Mouse (Mus musculus): Measurements from ENCODE around the gene Dhrs7b.
"Not testable (repeated sequence)": the region's sequence is repeated elsewhere in the genome, so short reads cannot be mapped to it uniquely, and the experiment has no call there.

Gene Dhrs7b

DNA sequence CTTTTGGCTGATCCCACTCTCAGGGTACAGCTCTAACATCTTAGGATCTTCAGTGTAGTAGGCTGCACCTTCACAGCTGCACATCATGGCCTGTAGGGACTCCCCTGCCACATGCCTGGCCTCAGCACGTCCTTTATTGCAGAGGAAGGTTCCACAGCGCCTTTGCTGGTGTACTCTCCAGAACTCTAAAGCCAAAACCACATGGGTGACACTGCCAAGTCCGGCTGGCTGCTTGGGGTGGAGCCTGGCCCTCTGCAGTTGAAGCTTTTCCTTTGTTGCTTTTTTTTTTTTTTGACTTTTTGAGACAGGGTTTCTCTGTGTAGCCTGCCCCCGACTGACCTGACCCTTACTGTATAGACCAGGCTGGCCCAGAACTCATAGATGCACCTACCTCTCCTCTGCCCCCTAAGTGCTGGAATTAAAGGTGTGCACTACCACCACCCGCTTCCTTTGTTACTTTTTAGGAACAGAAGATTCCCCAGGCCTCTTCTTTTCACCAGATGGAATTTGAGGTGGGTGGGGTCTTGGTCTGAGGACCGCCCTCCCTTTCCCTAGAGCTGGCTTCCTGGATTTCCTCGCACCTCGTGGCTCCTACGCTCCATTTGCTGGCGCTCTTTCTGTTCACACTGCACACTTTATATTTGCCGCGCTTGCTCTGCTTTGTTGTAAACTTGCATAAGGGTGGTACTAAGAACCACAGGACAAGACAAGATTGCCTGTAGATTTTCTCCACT, 11.2 kb downstream of the Dhrs7b start:
- DNase-seq (ENCODE audit: low spot score in 2 of 2), result no peak

DNA sequence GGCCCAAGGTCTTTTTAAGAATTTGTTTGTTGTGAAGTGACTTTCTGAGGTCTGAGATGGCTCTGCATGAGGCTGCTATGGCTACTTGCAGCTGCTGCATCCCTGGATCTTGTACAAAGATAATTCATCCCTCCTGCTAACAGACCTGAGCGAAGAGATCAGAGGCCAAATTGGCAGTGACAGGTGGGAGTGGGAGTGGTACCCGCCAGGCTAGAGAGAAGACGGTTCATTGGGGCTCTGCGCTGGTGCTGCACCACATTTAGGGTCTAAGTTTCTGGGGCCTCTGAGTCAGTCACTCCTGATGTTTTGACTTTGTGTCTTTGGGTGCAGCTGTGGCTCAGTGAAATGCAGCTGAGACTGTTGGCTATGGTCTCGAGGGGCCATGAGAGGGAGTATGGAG, 13.0 kb downstream of the Dhrs7b start:
- DNase-seq (ENCODE audit: low spot score in 2 of 2), result no peak

DNA sequence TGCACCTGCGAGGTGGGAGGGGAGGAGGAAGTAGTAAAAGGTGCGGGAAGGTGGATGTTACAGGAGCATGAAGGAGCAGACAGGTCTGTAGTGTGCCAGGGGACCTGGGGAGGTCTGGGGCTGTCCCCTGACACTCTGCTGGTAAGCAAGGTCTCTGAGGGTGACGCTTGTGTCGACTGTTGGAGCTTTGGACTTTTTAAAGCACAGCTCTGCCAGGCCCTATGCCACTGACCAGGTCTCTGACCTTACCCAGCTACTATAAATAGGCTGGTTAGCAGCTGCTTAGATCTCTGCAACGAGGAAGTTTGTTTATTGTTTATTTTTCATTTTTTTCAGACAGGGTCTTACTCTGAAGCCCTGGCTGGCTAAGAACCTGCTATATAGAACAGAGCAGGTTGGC, 15.0 kb downstream of the Dhrs7b start:
- DNase-seq (ENCODE audit: low spot score in 2 of 2), result no peak

DNA sequence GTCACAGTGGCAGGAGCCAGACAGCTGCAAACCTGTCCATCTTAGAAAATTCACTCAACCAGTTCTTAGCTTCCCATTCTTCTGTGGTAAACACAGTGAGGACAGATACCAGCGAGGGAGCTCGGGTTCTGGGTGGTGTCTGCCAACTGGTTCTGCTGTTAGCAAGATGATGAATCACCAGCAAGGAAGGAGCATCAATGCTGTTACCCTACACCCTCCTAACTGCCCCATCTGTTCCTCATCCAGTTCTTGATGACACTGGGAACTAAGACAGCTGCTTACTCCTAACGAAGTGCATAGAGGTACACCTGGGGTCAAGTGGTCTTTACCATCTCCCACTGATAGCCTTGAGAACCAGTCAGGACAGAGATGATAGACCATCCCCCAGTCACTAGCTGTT, 26.2 kb downstream of the Dhrs7b start:
- no peak for DNase-seq (ENCODE audit: low spot score in 2 of 2)

DNA sequence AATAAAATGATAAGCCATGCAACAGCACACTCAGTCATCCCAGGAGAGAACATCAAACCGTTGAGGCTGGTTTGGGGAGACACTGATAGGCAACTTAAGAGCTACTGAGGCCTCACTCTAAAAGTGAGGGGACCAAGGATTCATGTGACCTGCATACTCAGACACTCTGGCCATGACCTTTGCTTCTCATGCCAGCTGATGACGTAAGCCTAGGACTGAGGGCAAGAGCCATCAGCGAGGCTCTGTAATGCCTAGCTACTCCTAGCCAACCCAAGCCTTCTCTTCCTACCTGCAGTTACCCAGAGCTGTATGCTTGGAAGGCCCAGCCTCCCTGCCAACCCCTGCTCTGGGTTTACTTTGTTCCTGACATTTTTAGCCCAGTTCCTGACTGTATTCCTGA, 31.6 kb downstream of the Dhrs7b start:
- DNase-seq (ENCODE audit: low spot score in 2 of 2), result no peak

DNA sequence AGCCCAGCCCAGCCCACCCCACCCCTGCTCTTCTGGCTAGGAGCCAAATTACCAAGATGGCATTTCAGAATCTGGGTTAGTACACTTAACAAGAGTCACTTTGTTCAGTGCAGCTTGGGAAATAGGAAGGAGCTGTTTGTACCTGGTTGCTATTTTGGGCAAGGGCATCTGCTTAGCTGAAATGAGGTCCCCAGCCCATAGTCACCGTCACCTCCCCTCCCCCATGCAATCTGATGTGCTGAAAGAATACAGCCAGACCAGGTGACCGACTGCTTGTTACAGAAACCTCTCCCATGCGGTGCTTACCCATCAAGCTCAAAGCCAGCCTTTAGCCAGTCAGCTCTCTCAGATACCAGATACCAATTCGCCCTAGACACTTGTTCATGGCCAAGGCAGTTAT, 32.8 kb downstream of the Dhrs7b start:
- no peak for DNase-seq (ENCODE audit: low spot score in 2 of 2)

DNA sequence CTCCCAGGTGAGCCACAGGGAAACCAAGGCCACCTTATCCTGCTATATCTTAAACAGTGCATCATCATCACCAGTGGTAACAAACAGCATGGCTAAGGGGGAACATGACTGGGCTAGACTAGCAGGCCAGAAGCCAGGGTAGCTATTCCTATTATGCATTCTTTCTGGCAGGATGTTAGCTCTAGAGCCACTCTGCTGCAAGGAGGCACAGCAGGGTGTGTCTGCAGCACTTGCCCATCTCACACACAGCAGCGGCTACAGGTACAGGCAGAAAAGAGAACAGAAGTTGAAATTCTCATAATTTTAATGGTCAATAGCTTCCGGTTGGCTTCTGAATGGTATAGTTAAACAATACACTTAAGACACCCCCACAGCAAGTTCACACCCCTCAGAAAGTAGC, 33.7 kb downstream of the Dhrs7b start:
- DNase-seq (ENCODE audit: low spot score in 2 of 2), result no peak

DNA sequence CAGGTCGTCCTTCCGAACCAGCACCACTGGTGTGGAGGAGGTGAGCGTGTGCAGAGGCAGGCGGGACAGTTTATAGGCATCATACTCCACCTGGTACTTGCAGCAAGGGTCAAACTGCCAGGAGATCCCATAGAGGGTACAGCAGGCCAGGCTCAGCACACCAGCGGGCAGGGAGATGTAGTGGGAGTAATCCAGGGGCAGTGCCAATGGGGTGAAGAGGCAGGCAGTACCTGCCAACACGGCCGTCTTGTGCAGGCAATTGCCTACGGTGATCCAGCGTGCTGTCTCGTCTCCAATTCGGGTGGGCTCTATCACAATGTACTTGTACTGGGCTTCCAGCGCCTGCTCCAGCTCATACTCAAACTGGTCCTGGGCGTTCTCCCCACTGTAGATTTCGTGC, 34.5 kb downstream of the Dhrs7b start:
- DNase-seq (ENCODE audit: low spot score in 2 of 2), result no peak

DNA sequence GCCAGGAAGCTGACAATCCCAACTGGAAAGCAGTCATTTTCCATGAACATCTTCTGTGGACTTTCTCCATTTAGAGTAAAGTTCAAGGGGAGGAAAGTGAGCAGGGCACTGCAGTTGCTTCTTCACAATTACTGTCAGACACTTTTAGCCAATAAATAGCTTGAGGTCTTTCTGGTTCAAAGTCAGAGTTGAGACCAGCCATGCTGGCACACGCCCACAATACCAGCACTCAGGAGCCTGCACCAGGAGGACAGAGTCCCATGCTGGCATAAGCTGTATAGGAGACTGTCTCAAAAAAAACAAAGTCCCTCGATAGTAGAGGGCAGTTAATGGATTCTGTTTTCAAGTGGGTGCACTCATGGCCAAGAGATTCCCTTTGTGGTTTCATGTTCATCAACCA, 35.6 kb downstream of the Dhrs7b start:
- no peak for DNase-seq (ENCODE audit: low spot score in 2 of 2)

DNA sequence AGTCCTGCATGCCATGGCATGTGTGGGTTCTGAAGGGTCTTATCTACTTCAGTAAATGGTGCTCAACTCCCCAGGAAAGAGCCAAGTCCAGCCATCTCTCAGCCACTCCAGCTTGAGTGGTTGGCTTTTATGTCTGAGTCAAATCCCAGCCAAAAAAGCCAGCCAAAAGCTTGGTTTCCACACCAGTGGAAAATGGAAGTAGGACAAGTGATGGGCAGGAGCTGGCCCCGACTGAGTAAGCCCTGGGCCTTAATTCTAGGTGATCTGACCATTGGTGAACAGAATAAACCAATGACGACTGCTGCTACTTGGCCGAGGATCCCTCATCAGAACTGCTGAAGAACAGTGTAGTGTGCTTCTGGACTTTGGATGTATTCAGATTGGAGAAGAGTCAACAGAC, 37.0 kb downstream of the Dhrs7b start:
- DNase-seq (ENCODE audit: low spot score in 2 of 2), result no peak

DNA sequence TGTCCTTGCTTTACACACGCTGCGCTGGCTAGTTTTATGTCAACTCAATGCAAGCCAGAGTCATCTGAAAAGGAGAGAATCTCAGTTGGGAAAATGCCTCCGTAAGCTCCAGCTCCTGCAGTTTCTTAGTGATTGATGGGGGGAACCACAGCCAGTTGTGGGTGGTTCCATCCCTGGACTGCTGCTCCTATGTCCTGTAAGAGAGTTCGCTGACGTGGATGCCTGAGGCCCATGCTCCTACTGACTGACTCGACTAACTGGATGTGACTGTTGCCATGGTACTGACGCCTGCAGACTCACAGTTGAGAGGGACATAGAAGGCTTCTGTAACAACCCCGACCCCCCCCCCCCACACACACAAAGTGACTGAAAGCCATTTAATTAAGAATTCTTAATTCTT, 37.5 kb downstream of the Dhrs7b start:
- no peak for DNase-seq (ENCODE audit: low spot score in 2 of 2)

DNA sequence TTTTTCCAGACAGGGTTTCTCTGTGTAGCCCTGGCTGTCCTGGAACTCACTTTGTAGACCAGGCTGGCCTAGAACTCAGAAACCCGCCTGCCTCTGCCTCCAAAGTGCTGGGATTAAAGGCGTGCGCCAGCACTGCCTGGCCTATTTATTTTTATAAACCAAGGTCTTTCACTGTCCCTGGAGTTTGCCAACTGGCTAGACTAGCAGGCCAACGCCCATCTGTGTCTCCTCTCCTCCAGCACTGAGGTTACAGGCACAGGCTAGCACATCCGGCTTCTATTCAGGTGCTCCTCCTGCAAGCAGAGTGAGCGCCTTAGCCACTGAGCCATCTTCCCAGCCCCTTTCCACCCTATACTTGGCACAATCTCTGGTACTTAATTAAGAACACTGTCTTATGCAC, 39.0 kb downstream of the Dhrs7b start:
- not testable (repeated sequence) for DNase-seq (ENCODE audit: low spot score in 2 of 2)

DNA sequence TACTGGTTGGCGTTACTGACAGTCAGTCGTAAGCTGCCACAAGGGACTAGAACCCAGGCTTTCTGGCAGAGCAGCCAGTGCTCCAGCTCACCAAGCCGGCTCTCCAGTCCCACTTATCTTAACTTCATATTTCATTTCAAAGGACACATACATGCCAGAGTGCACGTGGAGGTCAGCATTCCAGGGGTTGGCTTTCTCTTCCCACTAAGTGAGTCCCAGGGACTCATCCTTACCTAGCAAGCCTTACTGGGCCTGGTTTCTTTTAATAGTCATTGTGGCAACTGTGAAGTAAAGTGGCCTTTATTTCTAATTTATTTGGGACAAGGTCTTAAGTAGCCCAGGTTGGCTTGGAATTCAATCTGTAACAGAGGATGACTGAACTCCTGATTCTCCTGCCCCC, 41.0 kb downstream of the Dhrs7b start:
- DNase-seq (ENCODE audit: low spot score in 2 of 2), result no peak

DNA sequence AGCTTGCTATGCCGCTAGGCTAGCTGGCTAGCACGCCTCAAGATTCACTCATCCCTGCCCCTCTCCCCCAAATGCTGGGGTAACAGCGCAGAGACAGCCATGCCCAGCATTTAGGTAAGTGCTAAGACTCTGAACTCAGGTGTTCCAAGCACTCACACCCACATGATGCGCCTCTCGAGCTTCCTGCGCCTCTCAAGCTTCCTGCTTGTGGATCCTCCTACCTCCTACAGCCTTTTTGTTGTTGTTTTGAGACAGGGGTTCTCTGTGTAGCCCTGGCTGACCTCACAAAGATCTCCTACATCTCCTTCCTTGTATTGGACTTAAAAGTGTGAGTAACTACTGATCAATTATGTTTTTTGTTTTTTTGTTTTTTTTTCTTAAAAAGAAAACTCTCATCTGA, 42.7 kb downstream of the Dhrs7b start:
- no peak for DNase-seq (ENCODE audit: low spot score in 2 of 2)

DNA sequence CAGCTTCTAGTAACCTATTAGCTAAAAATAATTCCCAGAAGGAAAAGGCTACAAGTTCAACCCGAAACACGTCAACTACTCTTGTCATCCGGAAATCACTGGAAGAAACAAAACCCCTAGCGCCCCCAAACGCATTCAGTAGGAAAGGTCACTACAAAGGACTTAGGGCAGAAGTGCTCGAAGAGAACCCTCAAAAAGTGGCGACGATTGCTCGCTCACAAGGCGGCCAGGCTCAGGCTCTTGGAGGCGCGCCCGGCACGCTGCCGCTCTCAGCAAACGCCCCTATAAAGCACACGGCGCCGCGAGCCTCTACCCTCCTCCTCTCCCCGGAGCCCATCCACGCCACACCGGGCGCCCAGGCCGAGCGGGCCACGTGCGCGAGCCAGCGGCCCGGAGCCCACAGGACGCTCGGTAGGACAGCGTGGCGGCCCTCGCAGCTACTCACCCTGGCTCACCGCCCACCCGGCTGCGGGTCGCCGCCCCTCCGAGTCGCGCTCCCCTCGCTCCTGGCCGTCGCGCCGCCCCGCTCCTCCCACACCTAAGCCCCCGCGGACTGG, 47.7 kb downstream of the Dhrs7b start:
- peak in 1 of 2 experiments; percentile 74 for DNase-seq (ENCODE audit: low spot score in 2 of 2)

DNA sequence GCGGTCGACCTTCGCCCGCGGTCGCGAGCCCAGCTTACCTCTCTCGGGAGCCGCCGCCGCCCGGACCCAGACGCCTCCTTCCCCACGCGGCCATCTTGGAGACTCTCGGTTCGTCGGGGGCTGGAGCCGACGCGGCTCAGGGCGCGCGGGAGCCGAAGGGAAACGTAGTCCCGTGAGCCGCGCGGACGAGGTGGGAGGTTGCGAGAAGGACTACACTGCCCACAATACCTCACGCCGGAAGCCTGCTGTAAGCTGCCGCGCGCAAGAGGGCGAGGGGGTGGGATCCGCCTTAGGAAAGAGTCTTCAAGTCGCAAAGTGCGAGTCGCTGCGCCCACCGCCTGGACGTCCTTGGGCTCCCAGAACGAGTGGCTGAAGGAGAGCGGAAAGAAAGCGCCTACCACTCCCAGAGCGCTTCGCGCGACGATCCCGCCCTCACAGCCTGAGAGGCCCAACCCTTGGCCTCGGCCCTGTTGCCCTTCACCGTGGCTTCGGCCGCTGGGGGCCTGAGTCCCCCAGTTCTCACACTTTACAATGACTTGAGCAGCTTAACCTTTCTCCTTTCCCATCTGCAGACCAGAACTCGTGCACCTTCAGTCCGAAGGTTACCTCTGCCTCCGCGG, 48.4 kb downstream of the Dhrs7b start, which contains the start of gene Tmem11:
Gene Tmem11, minus strand, starts transcription at position 598 of the 620 bp plus-strand sequence.
- peak; percentile 89 to 95 for DNase-seq (ENCODE audit: low spot score in 2 of 2)

DNA sequence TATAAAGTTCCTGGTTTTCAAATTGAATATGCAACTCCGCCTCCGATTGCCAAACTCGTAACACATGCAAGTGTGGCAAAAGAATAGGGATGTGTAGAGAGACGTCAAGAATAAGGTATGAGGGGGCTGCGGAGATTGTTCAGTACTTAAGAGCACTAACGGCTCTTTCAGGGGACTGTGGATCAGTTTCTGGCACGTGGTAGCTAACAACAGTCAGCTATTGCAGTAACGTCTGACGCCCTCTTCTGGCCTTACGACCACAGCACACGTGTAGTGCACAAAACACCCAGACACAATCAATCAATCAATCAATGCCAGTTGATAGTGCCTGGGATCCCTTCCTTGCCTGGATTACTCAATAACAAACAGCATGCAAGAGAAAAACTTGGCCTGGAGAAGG, 49.0 kb downstream of the Dhrs7b start:
- DNase-seq (ENCODE audit: low spot score in 2 of 2), result peak; percentile 35 to 78

DNA sequence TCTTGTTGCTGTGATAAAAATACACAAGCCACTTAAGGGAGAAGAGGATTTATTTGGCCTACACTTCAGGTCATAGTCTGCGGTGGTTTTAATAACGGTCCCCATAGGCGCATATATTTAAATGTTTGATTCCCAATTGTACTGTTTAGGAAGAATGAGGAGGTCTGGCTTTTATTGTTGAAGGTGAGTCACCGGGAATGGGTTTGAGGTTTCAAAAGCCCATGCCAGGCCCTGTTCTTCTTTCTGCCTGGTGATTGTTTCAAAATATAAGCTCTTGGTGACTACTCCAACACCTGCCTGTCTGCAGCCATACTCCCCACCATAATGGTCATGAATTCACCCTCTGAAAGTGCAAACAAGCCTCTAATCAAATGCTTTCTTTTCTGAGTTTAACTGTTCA, 50.1 kb downstream of the Dhrs7b start:
- DNase-seq (ENCODE audit: low spot score in 2 of 2), result no peak

DNA sequence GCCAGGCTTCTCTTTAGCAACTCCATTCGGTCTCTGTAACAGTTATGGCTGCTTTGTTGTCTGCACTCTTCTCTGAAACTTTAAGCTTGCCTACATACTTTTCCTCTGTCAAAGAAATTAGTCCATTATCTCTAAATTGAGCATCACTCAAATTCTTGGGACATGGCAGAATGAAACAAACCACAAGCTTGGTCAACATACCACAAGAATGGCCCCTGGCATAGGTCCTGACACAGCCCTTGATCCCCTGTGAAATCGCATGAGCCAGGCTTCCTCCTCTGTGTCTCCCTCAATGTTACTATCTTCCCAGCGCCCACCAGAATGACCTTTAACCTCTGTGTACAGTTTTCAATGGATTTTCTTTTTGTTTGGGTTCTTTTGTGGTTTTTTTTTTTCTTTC, 52.0 kb downstream of the Dhrs7b start:
- no peak for DNase-seq (ENCODE audit: low spot score in 2 of 2)

DNA sequence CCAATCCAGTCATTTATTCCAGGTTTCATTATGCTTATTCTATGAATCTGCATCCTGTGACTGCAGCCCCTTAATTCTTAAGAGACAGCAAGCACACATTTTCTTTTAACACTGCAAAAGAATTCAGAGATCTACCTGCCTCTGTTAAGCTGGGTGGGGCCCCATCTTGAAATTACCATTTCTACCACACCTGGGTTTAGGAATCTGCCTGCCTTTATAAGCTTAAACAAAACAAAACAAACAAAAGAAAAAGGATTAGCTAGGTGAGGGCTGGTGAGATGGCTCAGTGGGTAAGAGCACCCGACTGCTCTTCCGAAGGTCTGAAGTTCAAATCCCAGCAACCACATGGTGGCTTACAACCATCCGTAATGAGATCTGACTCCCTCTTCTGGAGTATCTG, 56.6 kb downstream of the Dhrs7b start:
- DNase-seq (ENCODE audit: low spot score in 2 of 2), result not testable (repeated sequence)

DNA sequence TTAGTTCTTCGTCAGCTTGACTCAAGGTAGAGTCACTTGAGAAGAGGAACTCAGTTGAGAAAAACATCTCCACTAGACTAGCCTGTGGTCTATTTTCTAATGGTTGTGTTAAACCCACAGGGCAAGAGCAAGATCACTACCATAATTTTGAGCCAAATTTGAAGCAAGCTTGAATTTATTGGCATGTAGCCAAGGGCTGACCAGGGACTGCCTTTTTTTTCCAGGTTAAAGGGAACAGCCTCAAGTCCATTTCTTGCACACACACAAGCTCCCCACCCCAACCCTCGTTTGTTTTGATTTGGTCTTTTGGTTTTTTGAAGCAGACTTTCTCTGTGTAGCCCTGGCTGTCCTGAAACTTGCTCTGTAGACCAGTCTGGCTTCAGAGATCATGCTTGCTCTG, 59.4 kb downstream of the Dhrs7b start:
- DNase-seq (ENCODE audit: low spot score in 2 of 2), result no peak

DNA sequence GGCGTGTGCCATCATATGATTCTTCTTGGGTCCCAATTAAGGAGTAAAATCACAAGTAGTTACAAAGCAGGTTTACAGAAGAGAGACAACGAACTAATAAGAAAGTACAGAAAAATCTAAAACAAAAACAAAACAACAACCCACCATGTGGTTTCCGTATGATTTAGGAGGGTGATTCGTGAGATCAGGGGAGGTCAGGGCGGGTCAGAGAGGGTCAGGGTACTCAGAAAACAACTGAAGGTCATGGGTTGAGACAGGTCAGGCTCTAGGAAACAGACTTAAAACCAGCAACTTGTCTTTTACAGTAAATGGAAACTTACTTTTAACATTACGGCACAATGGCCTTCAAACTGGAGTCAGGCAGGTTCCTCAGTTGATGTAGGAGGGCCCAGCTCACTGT, 59.9 kb downstream of the Dhrs7b start:
- DNase-seq (ENCODE audit: low spot score in 2 of 2), result no peak

DNA sequence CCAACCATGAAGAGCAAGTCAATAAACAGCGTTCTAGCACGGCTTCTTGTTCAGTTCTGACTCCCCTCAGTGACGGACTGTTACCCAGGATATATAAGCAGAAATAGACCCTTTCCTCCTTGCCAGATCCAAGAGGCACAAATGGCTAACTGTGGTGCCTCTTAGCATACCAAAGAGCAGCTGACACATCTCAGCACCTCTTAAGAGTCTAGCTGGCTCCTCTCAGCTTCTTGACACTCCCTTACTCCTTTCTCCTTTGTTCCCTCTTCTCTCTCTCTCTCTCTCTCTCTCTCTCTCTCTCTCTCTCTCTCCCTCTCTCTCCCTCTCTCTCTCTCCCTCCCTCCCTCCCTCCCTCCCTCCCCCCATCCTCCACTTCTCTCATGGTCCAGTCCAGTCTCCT, 60.3 kb downstream of the Dhrs7b start:
- DNase-seq (ENCODE audit: low spot score in 2 of 2), result no peak

Data from spleen, postnatal 10 days (tissue).